Mouse (Mus musculus) hindlimb bud, embryonic 11.5 days (tissue): Measurements from ENCODE around the gene Vmn1r16.
"Not testable (repeated sequence)": the region's sequence is repeated elsewhere in the genome, so short reads cannot be mapped to it uniquely, and the experiment has no call there.

ENCODE experiments used
- DNase-seq: peaks from one replicate; pipeline ENCODE4 v3.0.0-alpha.2; 2012; ENCODE audit warnings: low read depth, low spot score; ENCODE audit errors: extremely low spot score

Vmn1r16 gene

DNA sequence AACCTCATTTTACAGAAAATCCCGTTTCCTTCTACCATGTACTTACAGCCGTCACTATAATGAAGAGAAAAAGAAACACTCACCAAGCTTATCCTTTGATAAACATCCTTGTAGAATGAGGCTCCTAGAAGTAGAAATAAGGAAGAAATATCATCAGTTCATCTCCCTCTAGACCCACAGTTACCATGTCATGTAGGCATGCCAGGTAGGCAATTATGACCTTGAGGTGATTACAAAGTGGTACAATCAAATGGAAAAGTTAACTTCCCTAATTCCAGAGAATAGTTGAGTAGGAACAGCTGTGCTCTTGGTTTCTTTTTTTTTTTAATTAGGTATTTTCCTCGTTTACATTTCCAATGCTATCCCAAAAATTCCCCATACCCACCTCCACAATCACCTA, at the start of gene Vmn1r16:
Gene Vmn1r16 (minus strand): TSS at position 101 of the 400 bp plus-strand sequence.
- DNase-seq: no peak

DNA sequence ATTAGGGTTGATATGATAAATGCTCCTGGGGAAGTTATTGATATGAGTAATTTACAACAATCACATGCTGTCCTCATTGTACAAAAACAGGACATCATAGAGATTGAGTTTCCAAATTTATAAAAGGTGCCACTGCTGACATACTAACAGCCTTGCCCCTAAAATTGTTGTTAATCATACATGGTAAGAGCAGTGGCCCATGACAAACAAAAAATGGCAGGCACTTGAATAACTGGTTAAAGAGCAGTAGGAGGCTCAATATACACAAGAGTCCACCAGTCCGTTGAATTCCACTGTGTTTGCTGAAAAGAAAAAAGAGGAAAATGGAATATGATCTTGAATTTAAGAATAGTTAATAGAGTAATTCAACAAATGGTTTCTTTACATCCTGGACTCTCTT, 38.2 kb upstream of the Vmn1r16 start:
- DNase-seq: no peak

DNA sequence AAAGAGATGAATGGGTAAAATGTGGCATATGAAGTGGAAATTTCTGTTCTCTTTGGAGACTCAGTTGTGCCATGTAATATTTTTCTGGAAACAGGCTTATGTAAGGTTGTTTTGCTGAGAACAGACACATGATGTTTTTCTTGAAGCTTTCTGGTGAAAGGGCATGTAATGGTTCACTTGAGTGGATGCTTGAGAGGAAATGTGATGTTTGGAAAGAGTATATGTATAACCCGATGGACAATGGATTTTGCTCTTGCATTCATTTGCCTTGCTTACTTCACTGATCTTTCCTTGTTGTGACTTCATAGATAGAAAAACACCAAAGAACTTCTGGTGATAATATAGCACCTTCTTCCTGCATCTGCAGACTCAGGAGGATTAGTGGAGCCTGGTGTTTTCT, 36.6 kb upstream of the Vmn1r16 start:
- not testable (repeated sequence) for DNase-seq

GRCm38 (mm10) chr6:57363627-57364026, 34.3 kb upstream of the Vmn1r16 start, which contains the start of gene Vmn1r17:
TSS of gene Vmn1r17 (minus strand) at chr6:57363727.
- no peak for DNase-seq

GRCm38 (mm10) chr6:57356864-57357263, 27.6 kb upstream of the Vmn1r16 start:
- DNase-seq: no peak

DNA sequence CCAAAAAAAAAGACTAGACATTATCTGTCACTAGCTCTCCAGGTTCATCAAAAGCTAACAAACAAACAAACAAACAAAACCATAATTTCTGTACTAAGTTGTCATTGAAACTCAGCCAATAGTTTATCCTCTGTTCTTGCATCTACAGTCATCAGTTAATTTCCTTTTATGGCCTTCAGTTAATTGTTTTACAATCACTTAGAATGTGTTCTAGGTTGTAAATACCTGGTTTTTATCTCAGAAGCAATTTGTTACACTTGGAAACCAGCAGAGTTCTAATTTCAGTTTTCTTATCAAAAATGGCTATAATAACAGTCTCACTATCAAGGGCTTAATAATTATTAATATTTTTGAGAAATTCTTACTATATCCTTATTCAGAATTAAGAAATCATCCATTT, 3.1 kb downstream of the Vmn1r16 start:
- no peak for DNase-seq

- no peak for DNase-seq
These were observed 50.3 kb downstream of the Vmn1r16 start for GRCm38 (mm10) chr6:57278952-57279351.

GRCm38 (mm10) chr6:57272517-57272916, 56.8 kb downstream of the Vmn1r16 start:
- DNase-seq: no peak

DNA sequence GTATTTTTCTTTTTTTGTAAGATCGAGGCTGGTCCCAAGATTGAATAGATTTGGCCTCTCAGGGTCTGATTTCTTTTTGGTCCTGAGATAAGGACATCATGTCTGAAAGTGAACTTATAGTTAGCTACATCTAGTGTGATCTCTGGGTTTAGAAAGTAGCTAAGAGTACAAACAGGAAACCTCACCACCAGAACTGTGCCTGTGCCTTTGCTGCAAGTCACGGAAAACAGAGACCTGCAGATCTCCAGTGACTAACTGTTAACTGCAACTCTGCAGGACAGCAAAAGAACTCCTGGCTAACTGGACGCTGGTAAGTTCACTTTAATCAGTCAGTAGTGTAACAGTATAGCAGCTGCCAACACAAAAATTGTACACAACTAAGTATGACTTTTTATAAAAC, 57.4 kb downstream of the Vmn1r16 start:
- no peak for DNase-seq
